Mouse (Mus musculus) E14TG2a.4 (cell line): Measurements from ENCODE around the gene Nktr.

Experiments
- H3K27me3 ChIP-seq: 2 replicates; pipeline ENCODE4 v1.6.1; 2014; ENCODE audit warnings: low read length, control low read depth; ENCODE audit not compliant: insufficient read depth
- H3K36me3 ChIP-seq: 2 replicates; pipeline ENCODE4 v1.6.1; 2014; ENCODE audit warnings: low read length, control low read depth; ENCODE audit not compliant: insufficient read depth
- H3K4me1 ChIP-seq: replicated peaks from 2 replicates; pipeline ENCODE4 v1.6.1; 2014; ENCODE audit warnings: low read depth, low read length, control low read depth
- H3K4me3 ChIP-seq: replicated peaks from 2 replicates; pipeline ENCODE4 v1.5.1; 2014; ENCODE audit warnings: mild to moderate bottlenecking, low read length
- H3K9me3 ChIP-seq: 2 replicates; pipeline ENCODE4 v1.6.1; 2014; ENCODE audit warnings: low read length, control low read depth
- CTCF ChIP-seq: conservative IDR thresholded peaks from 2 replicates; pipeline ENCODE4 v1.5.1; 2014; ENCODE audit warnings: low read length
- NANOG ChIP-seq: IDR thresholded peaks from 2 replicates; pipeline ENCODE4 v1.6.1; 2014; ENCODE audit warnings: borderline replicate concordance, low read length, mixed read lengths
- POU5F1 ChIP-seq: IDR thresholded peaks from 2 replicates; pipeline ENCODE4 v1.6.1; 2014; ENCODE audit warnings: low read length, borderline replicate concordance

Gene Nktr

GRCm38 (mm10) chr9:121679549-121679948 lies 39.4 kb upstream of the Nktr start:
- Histone ChIP-seq H3K4me1 (peaks cover 12% of the 10 kb centered on the region), H3K27me3 (peaks cover 11% of the 10 kb centered on the region; the same call in 1 of the 2 replicates), H3K4me3 (no peak overlapping the region), H3K9me3 (no peaks in the 10 kb centered on the region), H3K36me3 (peaks cover 11% of the 10 kb centered on the region)
- TF ChIP-seq NANOG, result no peak
- peak; percentile 80 for TF ChIP-seq CTCF

- Histone ChIP-seq H3K9me3 (no peaks in the 10 kb centered on the region), H3K4me3 (no peak overlapping the region), H3K27me3 (peaks cover 11% of the 10 kb centered on the region; the same call in 1 of the 2 replicates), H3K36me3 (peaks cover 23% of the 10 kb centered on the region), H3K4me1 (peaks cover 12% of the 10 kb centered on the region)
- no peak for TF ChIP-seq NANOG
- TF ChIP-seq POU5F1, result no peak
- no peak for TF ChIP-seq CTCF
Measured at GRCm38 (mm10) chr9:121681191-121681590, 37.8 kb upstream of the Nktr start.

- peaks cover 12% of the 10 kb centered on the region for H3K4me1 ChIP-seq
- TF ChIP-seq NANOG (no peak), POU5F1 (no peak), CTCF (no peak)
- no peaks in the 10 kb centered on the region for H3K9me3 ChIP-seq
- no peak overlapping the region for H3K4me3 ChIP-seq
- H3K36me3 ChIP-seq, result peaks cover 23% of the 10 kb centered on the region
- peaks cover 8% of the 10 kb centered on the region; the same call in 1 of the 2 replicates for H3K27me3 ChIP-seq
Measured at GRCm38 (mm10) chr9:121682037-121682680, 36.8 kb upstream of the Nktr start.

DNA sequence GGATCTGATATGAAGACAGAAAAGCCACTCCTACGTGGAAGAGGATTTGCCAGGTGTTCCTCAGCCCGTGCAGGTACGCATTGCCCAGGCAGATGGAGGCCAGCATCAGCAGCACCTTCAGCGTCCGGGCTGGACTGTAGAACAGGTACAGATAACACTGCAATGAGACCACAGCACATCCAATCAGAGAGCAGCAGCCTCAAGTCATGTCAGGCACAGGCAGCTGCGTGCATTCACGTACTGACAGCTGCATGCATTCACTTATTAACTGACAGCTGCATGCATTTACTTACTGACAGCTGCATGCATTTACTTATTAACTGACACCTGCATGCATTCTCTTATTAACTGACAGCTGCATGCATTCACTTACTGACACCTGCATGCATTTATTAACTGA lies 34.3 kb upstream of the Nktr start:
- peaks cover 12% of the 10 kb centered on the region for H3K4me1 ChIP-seq
- no peaks in the 10 kb centered on the region for H3K9me3 ChIP-seq
- no peak for TF ChIP-seq NANOG
- TF ChIP-seq CTCF, result no peak
- TF ChIP-seq POU5F1, result no peak
- peaks cover 38% of the 10 kb centered on the region for H3K36me3 ChIP-seq
- no peaks in the 10 kb centered on the region for H3K27me3 ChIP-seq
- H3K4me3 ChIP-seq, result no peak overlapping the region

DNA sequence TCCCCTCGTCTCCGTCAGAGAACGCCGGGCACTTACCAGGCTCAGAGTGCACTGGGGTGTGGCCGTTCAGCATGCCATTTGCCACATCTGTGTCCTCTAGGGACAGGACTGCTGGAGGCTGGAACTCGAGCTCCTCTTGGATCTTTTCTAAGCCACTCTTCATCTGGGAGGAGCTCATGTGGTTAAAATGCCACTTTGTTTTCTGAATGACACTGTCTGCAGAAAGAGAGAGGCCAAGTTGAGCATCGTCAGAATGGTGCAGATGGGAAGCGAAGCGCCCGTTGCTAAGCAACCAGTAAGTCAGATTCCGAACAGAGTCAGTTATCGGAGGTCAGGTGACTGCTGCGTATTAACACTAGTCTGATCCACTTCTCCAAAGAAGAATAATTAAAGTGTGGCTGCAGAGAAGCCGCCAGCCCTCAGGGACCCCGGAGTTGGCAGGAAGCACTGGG lies 28.7 kb upstream of the Nktr start:
- Histone ChIP-seq H3K9me3 (no peaks in the 10 kb centered on the region), H3K4me1 (peaks cover 14% of the 10 kb centered on the region), H3K27me3 (no peaks in the 10 kb centered on the region), H3K4me3 (no peak overlapping the region), H3K36me3 (peaks cover 43% of the 10 kb centered on the region)
- no peak for TF ChIP-seq CTCF
- no peak for TF ChIP-seq NANOG
- no peak for TF ChIP-seq POU5F1

- peaks cover 15% of the 10 kb centered on the region for H3K4me1 ChIP-seq
- peaks cover 41% of the 10 kb centered on the region for H3K36me3 ChIP-seq
- no peak for TF ChIP-seq NANOG
- TF ChIP-seq CTCF, result no peak
- no peak for TF ChIP-seq POU5F1
- no peaks in the 10 kb centered on the region for H3K9me3 ChIP-seq
- no peak overlapping the region for H3K4me3 ChIP-seq
- no peaks in the 10 kb centered on the region for H3K27me3 ChIP-seq
Measured at GRCm38 (mm10) chr9:121690734-121691133, 28.2 kb upstream of the Nktr start.

GRCm38 (mm10) chr9:121694736-121695135 lies 24.2 kb upstream of the Nktr start:
- TF ChIP-seq POU5F1, result no peak
- TF ChIP-seq NANOG, result no peak
- no peak for TF ChIP-seq CTCF
- Histone ChIP-seq H3K4me3 (no peak overlapping the region), H3K4me1 (peaks cover 15% of the 10 kb centered on the region), H3K36me3 (peaks cover 39% of the 10 kb centered on the region), H3K27me3 (no peaks in the 10 kb centered on the region), H3K9me3 (peaks cover 9% of the 10 kb centered on the region)

DNA sequence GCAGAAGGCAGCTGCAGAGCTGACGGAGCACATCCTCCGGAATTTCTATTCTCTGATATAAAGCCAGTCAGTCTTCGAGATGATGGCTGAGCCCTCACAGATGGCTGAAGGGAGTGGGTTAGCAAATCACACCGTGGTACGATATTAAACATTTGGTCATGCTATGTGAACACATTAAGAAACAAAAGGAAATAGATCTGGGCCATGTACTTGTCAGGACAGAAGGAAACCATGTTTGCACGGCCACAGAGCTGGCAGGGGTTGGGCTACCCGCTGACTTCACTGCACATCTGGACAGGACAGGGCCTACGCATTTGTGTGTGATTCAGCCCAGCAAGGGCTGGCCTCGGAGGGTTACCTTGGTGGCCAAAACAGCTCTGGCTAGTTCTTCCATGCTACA lies 22.3 kb upstream of the Nktr start:
- Histone ChIP-seq H3K36me3 (peaks cover 32% of the 10 kb centered on the region), H3K27me3 (no peaks in the 10 kb centered on the region), H3K4me3 (no peak overlapping the region), H3K9me3 (peaks cover 9% of the 10 kb centered on the region), H3K4me1 (peaks cover 17% of the 10 kb centered on the region)
- TF ChIP-seq NANOG, result no peak
- TF ChIP-seq CTCF, result no peak
- TF ChIP-seq POU5F1, result no peak
